24 mouse cellular contexts compared by ENCODE assay signal in genomic region chr1:151615625-151616024, GRCm38 (mm10). TPM values are rescaled to one million over a fixed set of nuclear protein-coding genes. Genes with fewer than 3 reads are reported as not detected.
DNase-seq lines count a peak whose midpoint lies in the region; ATAC-seq and TF ChIP-seq lines count a peak whose summit lies in the region.
"Had no signal": no experiment of that assay in that cellular context is flagged by ENCODE, and none has a peak within 500 bp of the region (broad histone marks: within the 10 kb centered on the region; RNA-seq: fewer than 3 reads in every experiment).

No protein-coding gene starts in this region.

- H3K4me3 ChIP-seq in heart, adult 2 months = no peak overlapping the region
- H3K4me3 ChIP-seq in MEL (ENCODE audit: control insufficient read depth in 1 of 2, insufficient read depth in 1 of 2, low read depth in 2 of 2, low read length in 2 of 2) = no peak overlapping the region; a peak in 1 of 4 replicates
- no peak overlapping the region for H3K4me3 ChIP-seq in midbrain, embryonic 14.5 days (replicated peaks; ENCODE audit: low read depth, low read length)

- no peaks in the 10 kb centered on the region for H3K36me3 ChIP-seq in heart, adult 2 months (ENCODE audit: control insufficient read depth, insufficient read depth, low read length)
- peaks cover 0 to 34% of the 10 kb centered on the region in 2 experiments; a peak in 2 of 4 replicates for H3K36me3 ChIP-seq in MEL (ENCODE audit: control insufficient read depth in 1 of 2, insufficient read depth in 2 of 2, low read length in 2 of 2)
- no peaks in the 10 kb centered on the region for H3K36me3 ChIP-seq in midbrain, embryonic 14.5 days (ENCODE audit: control insufficient read depth, insufficient read depth, low read length)
- H3K36me3 ChIP-seq: G1E had no signal

- peak; percentile 44 for DNase-seq in heart, adult 11 months
- DNase-seq in heart, adult 2 months = no peak
- DNase-seq in MEL (ENCODE audit: low read depth, low spot score) = peak; percentile 58
- peak; percentile 32 for DNase-seq in MEL-GATA-1-ER (ENCODE audit: extremely low read depth, low read depth)
- no peak for DNase-seq in urinary bladder, adult 18-20 months (ENCODE audit: low spot score in 2 of 2)
- DNase-seq in embryo, embryonic 10.5 days (ENCODE audit: low spot score) = no peak
- DNase-seq in midbrain, embryonic 14.5 days = no peak
- DNase-seq: adrenal gland, adult 2 months; adrenal gland, adult 8-10 months; adrenal gland, postnatal 10 days; adrenal gland, postnatal 14 days; adrenal gland, postnatal 25 days; adrenal gland, postnatal 36 days; B cell, adult 2 months; cerebellum, adult 11 months; cerebellum, adult 11-12 months; cerebellum, adult 18-20 months; cerebellum, adult 2 months had no signal

- no peaks in the 10 kb centered on the region for H3K27me3 ChIP-seq in heart, adult 2 months (ENCODE audit: control insufficient read depth, insufficient read depth, low read length)
- H3K27me3 ChIP-seq in MEL (ENCODE audit: control insufficient read depth in 1 of 2, insufficient read depth in 2 of 2, low read length in 2 of 2) = no peaks in the 10 kb centered on the region
- no peaks in the 10 kb centered on the region for H3K27me3 ChIP-seq in midbrain, embryonic 14.5 days (ENCODE audit: control insufficient read depth, insufficient read depth, low read length)
- H3K27me3 ChIP-seq: CH12.LX, Patski had no signal

- peaks cover 5% of the 10 kb centered on the region for H3K4me1 ChIP-seq in heart, adult 2 months (ENCODE audit: control insufficient read depth, insufficient read depth, low read length)
- peaks cover 12 to 24% of the 10 kb centered on the region in 2 experiments for H3K4me1 ChIP-seq in MEL (ENCODE audit: control insufficient read depth in 1 of 2, insufficient read depth in 2 of 2, low read length in 2 of 2)
- no peaks in the 10 kb centered on the region for H3K4me1 ChIP-seq in midbrain, embryonic 14.5 days (ENCODE audit: control insufficient read depth, insufficient read depth, low read length)

- H3K4me2 ChIP-seq in midbrain, embryonic 14.5 days (ENCODE audit: low read length) = no peak overlapping the region

- no peak for TF ChIP-seq EP300 in heart, adult 2 months (IDR thresholded peaks at IDR 0.05; ENCODE audit: insufficient read depth, low read depth, low read length)
- TF ChIP-seq EP300 in MEL (IDR thresholded peaks at IDR 0.05; ENCODE audit: low read depth in 1 of 2, low read length in 2 of 2) = peak in 1 of 2 experiments; percentile 52; a peak in 1 of 4 replicates

- no peak overlapping the region for H3K9ac ChIP-seq in heart, adult 2 months (ENCODE audit: low read depth, low read length)
- H3K9ac ChIP-seq in MEL (ENCODE audit: control insufficient read depth, low read depth, low read length, poor library complexity, severe bottlenecking) = no peak overlapping the region
- no peak overlapping the region for H3K9ac ChIP-seq in midbrain, embryonic 14.5 days (replicated peaks; ENCODE audit: low read length)

- TF ChIP-seq CTCF in heart, adult 2 months (IDR thresholded peaks at IDR 0.05) = no peak
- no peak for TF ChIP-seq CTCF in MEL (IDR thresholded peaks at IDR 0.05 in 2 of 3, conservative IDR thresholded peaks at IDR 0.05 in 1 of 3; ENCODE audit: control insufficient read depth in 1 of 3, insufficient read depth in 1 of 3, low read depth in 2 of 3, low read length in 3 of 3, poor library complexity in 1 of 3, severe bottlenecking in 1 of 3)

- 94% methylated on average over 6 of the region's 6 CpGs for WGBS in heart, adult 2 months
- 97% methylated on average over 6 of the region's 6 CpGs for WGBS in midbrain, embryonic 14.5 days

- H3K79me2 ChIP-seq in heart, adult 2 months (replicated peaks; ENCODE audit: control insufficient read depth, insufficient read depth, low read length) = no peaks in the 10 kb centered on the region
- H3K79me2 ChIP-seq in MEL (ENCODE audit: control insufficient read depth, insufficient read depth, low read length, poor library complexity) = no peaks in the 10 kb centered on the region

- no peak overlapping the region for H3K27ac ChIP-seq in heart, adult 2 months
- no peak overlapping the region for H3K27ac ChIP-seq in MEL (ENCODE audit: control insufficient read depth, low read depth, low read length)
- no peak overlapping the region for H3K27ac ChIP-seq in midbrain, embryonic 14.5 days (replicated peaks; ENCODE audit: low read depth, low read length)

- 0 out of 2 replicates have a peak, but pooled peaks have one; percentile 20 for ATAC-seq in megakaryocyte, adult 5-6 weeks (ENCODE audit: poor library complexity, severe bottlenecking)
- ATAC-seq in midbrain, embryonic 14.5 days (ENCODE audit: low FRiP score, low TSS enrichment) = no peak
- ATAC-seq: activated CD4-positive, CD25-positive, alpha-beta regulatory T cell, adult 4 months; CD4-positive, CD25-positive, alpha-beta regulatory T cell, adult 4 months; Patski had no signal

- H3K9me3 ChIP-seq in MEL (replicated peaks; ENCODE audit: insufficient read depth, low read length) = no peaks in the 10 kb centered on the region
- no peaks in the 10 kb centered on the region for H3K9me3 ChIP-seq in midbrain, embryonic 14.5 days (ENCODE audit: control insufficient read depth, low read length)
- H3K9me3 ChIP-seq: G1E had no signal

- TF ChIP-seq POLR2A in heart, adult 2 months (IDR thresholded peaks at IDR 0.05; ENCODE audit: insufficient read depth, low read depth, low read length) = no peak
- no peak for TF ChIP-seq POLR2A in MEL (IDR thresholded peaks at IDR 0.05; ENCODE audit: control insufficient read depth in 1 of 2, insufficient read depth in 1 of 2, low read depth in 1 of 2, low read length in 2 of 2, poor library complexity in 1 of 2)

- intact Hi-C loops in heart, adult 2 months (cut with DNase I) = loop anchor here (5.0 kb wide), 1 partner anchor 43 kb away; the partner anchor contains the start of gene Fam129a

- TF ChIP-seq RAD21 in MEL (IDR thresholded peaks at IDR 0.05; ENCODE audit: low read depth, low read length) = no peak

TF ChIP-seq in MEL, 35 proteins besides CTCF, POLR2A, EP300 and RAD21:
- TF ChIP-seq CHD2 (IDR thresholded peaks at IDR 0.05; ENCODE audit: low read length) (no peak), ZNF384 (IDR thresholded peaks at IDR 0.05; ENCODE audit: low read depth, low read length) (peak; percentile 95), ZKSCAN1 (IDR thresholded peaks at IDR 0.05; ENCODE audit: low read depth, low read length) (no peak), MAX (IDR thresholded peaks at IDR 0.05; ENCODE audit: low read length) (no peak), NELFE (IDR thresholded peaks at IDR 0.05; ENCODE audit: low read depth, low read length) (no peak), TAL1 (IDR thresholded peaks at IDR 0.05; ENCODE audit: low read length) (no peak), UBTF (IDR thresholded peaks at IDR 0.05; ENCODE audit: borderline replicate concordance, insufficient read depth, low read depth, low read length) (no peak), USF2 (IDR thresholded peaks at IDR 0.05; ENCODE audit: borderline replicate concordance in 1 of 2, insufficient read depth in 1 of 2, low read depth in 1 of 2, low read length in 2 of 2) (no peak), ETS1 (IDR thresholded peaks at IDR 0.05; ENCODE audit: low read depth, low read length) (0 out of 2 replicates have a peak, but pooled peaks have one; percentile 31), TCF12 (IDR thresholded peaks at IDR 0.05; ENCODE audit: low read depth, low read length) (no peak), MEF2A (IDR thresholded peaks at IDR 0.05; ENCODE audit: extremely low read depth, insufficient replicate concordance, low read depth, low read length, poor library complexity, severe bottlenecking) (no peak), ZMIZ1 (IDR thresholded peaks at IDR 0.05; ENCODE audit: low read depth, low read length) (no peak), GATA1 (IDR thresholded peaks at IDR 0.05; ENCODE audit: low read depth, low read length) (peak; percentile 35; the same call in 1 of the 2 replicates), E2F4 (IDR thresholded peaks at IDR 0.05; ENCODE audit: borderline replicate concordance, low read depth, low read length) (no peak), POLR2AphosphoS2 (IDR thresholded peaks at IDR 0.05; ENCODE audit: low read length) (no peak)

RNA-seq across cellular contexts. Expression of gene Fam129a, which starts 44.6 kb away (rescaled TPM):
- total RNA-seq in heart, adult 2 months (2021) = 10 to 100 TPM; 13.3 to 14.9 TPM
- polyA plus RNA-seq in heart, adult 2 months (2012; rRNA removed) = 6.2 and 10.1 TPM in 2 replicates
- 3.1 and 7.4 TPM in 2 replicates for total RNA-seq in MEL (2012; rRNA removed)
- polyA plus RNA-seq in MEL (2012; ENCODE audit: insufficient read depth in 1 of 2, insufficient read length in 2 of 2, low read depth in 1 of 2, low replicate concordance in 2 of 2, missing spikeins in 1 of 2) = 10 to 100 TPM in 1 of 2 experiments, 1 to 10 TPM in 1; 8.8 to 67.5 TPM
- total RNA-seq in megakaryocyte, adult 5-6 weeks (2015) = 69.2 and 74.7 TPM in 2 replicates
- total RNA-seq in megakaryocyte, adult 5-6 weeks (2017) = 147 and 157 TPM in 2 replicates
- 0.23 and 0.93 TPM in 2 replicates for polyA plus RNA-seq in midbrain, embryonic 14.5 days (2014; fragmentation: Nextera tagmentation; extraction: Ambion mirVana)
- polyA plus RNA-seq: G1E had no signal

Comparison
In these comparisons a context has a peak if more than half of its experiments do, and no peak if none do; other contexts are left out.
1. DNase-seq: peak in heart, adult 11 months (single experiment), MEL (single experiment) and MEL-GATA-1-ER (single experiment); none in heart, adult 2 months (0 of 2), urinary bladder, adult 18-20 months (0 of 2), embryo, embryonic 10.5 days (single experiment) and midbrain, embryonic 14.5 days (single experiment).